ENCODE assay signal across 8 mouse cellular contexts in the genomic region with DNA sequence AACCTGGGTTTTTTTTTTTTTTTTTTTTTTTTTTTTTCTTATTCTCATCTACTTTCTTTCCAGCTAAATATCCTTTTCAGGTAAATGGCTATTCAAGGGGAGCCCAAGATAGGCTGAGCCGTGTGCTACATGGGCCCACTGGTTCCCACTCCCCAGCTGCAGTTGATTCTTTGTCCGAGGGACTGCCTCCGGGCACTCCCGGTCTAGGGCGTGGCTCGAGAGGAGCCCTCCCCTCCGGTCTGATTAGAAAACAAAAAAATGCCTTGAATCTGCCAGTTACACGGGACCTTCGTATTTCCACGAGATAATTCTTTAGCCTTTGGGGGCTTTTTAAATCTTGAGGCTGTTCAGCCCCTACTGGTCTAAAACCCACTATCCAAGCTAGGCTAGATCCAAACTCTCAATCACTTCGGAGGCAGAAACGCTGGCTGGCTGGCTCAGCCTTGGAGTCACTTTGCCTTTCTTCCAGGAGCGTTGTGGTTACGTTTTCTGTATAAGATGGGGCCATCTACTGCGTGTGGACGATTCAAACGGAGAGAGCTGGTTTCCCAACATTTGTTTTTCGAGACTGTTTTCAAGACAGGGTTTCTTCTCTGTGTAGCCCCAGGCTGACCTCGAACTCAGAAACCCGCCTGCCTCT. TPM values are rescaled to one million over a fixed set of nuclear protein-coding genes. Genes with fewer than 3 reads are reported as not detected.
DNase-seq lines count a peak whose midpoint lies in the region; ATAC-seq and TF ChIP-seq lines count a peak whose summit lies in the region.
"Had no signal": no experiment of that assay in that cellular context is flagged by ENCODE, and none has a peak within 500 bp of the region (broad histone marks: within the 10 kb centered on the region; RNA-seq: fewer than 3 reads in every experiment).

No protein-coding gene starts in this region.

- DNase-seq in kidney, postnatal 0 days (ENCODE audit: low spot score): no peak
- DNase-seq in kidney, adult 18-20 months: no peak
- no peak for DNase-seq in spleen, adult 18-20 months
- no peak for DNase-seq in gastrocnemius, adult 8-10 months (ENCODE audit: low spot score in 2 of 2)

- no peak for ATAC-seq in kidney, postnatal 0 days (replicated peaks; ENCODE audit: low FRiP score, low read depth)
- no peak for ATAC-seq in embryonic facial prominence, embryonic 15.5 days (ENCODE audit: insufficient number of reproducible peaks, low FRiP score, low TSS enrichment, low read depth)
- ATAC-seq in limb, embryonic 13.5 days (ENCODE audit: low FRiP score, low read depth): no peak
- ATAC-seq in neural tube, embryonic 15.5 days (ENCODE audit: low FRiP score): no peak

- no peaks in the 10 kb centered on the region for H3K4me1 ChIP-seq in kidney, postnatal 0 days (replicated peaks; ENCODE audit: insufficient read depth, low read length)
- no peaks in the 10 kb centered on the region for H3K4me1 ChIP-seq in embryonic facial prominence, embryonic 15.5 days
- H3K4me1 ChIP-seq in limb, embryonic 13.5 days: no peaks in the 10 kb centered on the region
- no peaks in the 10 kb centered on the region for H3K4me1 ChIP-seq in neural tube, embryonic 15.5 days

- 39% methylated on average over 20 of the region's 20 CpGs for WGBS in kidney, postnatal 0 days
- 42% methylated on average over 20 of the region's 20 CpGs for WGBS in embryonic facial prominence, embryonic 15.5 days
- WGBS in limb, embryonic 13.5 days: 34% methylated on average over 20 of the region's 20 CpGs
- WGBS in neural tube, embryonic 15.5 days: 48% methylated on average over 20 of the region's 20 CpGs

- no peaks in the 10 kb centered on the region for H3K36me3 ChIP-seq in kidney, postnatal 0 days (ENCODE audit: insufficient read depth, low read length)
- no peaks in the 10 kb centered on the region for H3K36me3 ChIP-seq in embryonic facial prominence, embryonic 15.5 days
- no peaks in the 10 kb centered on the region for H3K36me3 ChIP-seq in limb, embryonic 13.5 days
- H3K36me3 ChIP-seq in neural tube, embryonic 15.5 days: no peaks in the 10 kb centered on the region

- H3K4me2 ChIP-seq in kidney, postnatal 0 days (ENCODE audit: low read length): peak overlapping the region; percentile 39
- H3K4me2 ChIP-seq in embryonic facial prominence, embryonic 15.5 days (replicated peaks): peak overlapping the region; percentile 25
- H3K4me2 ChIP-seq in limb, embryonic 13.5 days (replicated peaks): peak overlapping the region; percentile 42
- peak overlapping the region; percentile 28 for H3K4me2 ChIP-seq in neural tube, embryonic 15.5 days

- H3K4me3 ChIP-seq in kidney, postnatal 0 days (replicated peaks; ENCODE audit: low read depth, low read length): no peak overlapping the region
- H3K4me3 ChIP-seq in embryonic facial prominence, embryonic 15.5 days (replicated peaks): 0 out of 2 replicates have a peak overlapping the region, but pooled peaks have one; percentile 12
- peak overlapping the region; percentile 19 for H3K4me3 ChIP-seq in limb, embryonic 13.5 days
- no peak overlapping the region; the same call in 1 of the 2 replicates for H3K4me3 ChIP-seq in neural tube, embryonic 15.5 days (replicated peaks)

- no peak for TF ChIP-seq CTCF in kidney, postnatal 0 days (IDR thresholded peaks at IDR 0.05; ENCODE audit: low read depth)

- H3K9ac ChIP-seq in kidney, postnatal 0 days (ENCODE audit: low read depth, low read length): no peak overlapping the region
- no peak overlapping the region for H3K9ac ChIP-seq in embryonic facial prominence, embryonic 15.5 days
- H3K9ac ChIP-seq in limb, embryonic 13.5 days: no peak overlapping the region
- H3K9ac ChIP-seq in neural tube, embryonic 15.5 days (replicated peaks): no peak overlapping the region

- no peaks in the 10 kb centered on the region for H3K27me3 ChIP-seq in kidney, postnatal 0 days (ENCODE audit: insufficient read depth, low read length)
- H3K27me3 ChIP-seq in embryonic facial prominence, embryonic 15.5 days: no peaks in the 10 kb centered on the region
- H3K27me3 ChIP-seq in limb, embryonic 13.5 days: peaks cover 19% of the 10 kb centered on the region
- no peaks in the 10 kb centered on the region for H3K27me3 ChIP-seq in neural tube, embryonic 15.5 days (replicated peaks)

- H3K9me3 ChIP-seq in kidney, postnatal 0 days (replicated peaks; ENCODE audit: low read length): no peaks in the 10 kb centered on the region
- H3K9me3 ChIP-seq in embryonic facial prominence, embryonic 15.5 days (replicated peaks): no peaks in the 10 kb centered on the region
- H3K9me3 ChIP-seq in limb, embryonic 13.5 days: no peaks in the 10 kb centered on the region; the same call in 1 of the 2 replicates
- no peaks in the 10 kb centered on the region for H3K9me3 ChIP-seq in neural tube, embryonic 15.5 days (replicated peaks)

- H3K27ac ChIP-seq in kidney, postnatal 0 days: no peak overlapping the region
- H3K27ac ChIP-seq in embryonic facial prominence, embryonic 15.5 days (replicated peaks): no peak overlapping the region
- no peak overlapping the region for H3K27ac ChIP-seq in limb, embryonic 13.5 days
- no peak overlapping the region for H3K27ac ChIP-seq in neural tube, embryonic 15.5 days (replicated peaks)

RNA-seq across cellular contexts. Expression of a gene that starts 1.4 kb away (rescaled TPM):
- not detected in 2 replicates for polyA plus RNA-seq in kidney, postnatal 0 days (2015; fragmentation: Nextera tagmentation; extraction: Ambion mirVana)
- polyA plus RNA-seq in embryonic facial prominence, embryonic 15.5 days (2015; fragmentation: Nextera tagmentation; extraction: Ambion mirVana): not detected in 2 replicates
- polyA plus RNA-seq in limb, embryonic 13.5 days (2015; fragmentation: Nextera tagmentation; extraction: Ambion mirVana): not detected in 2 replicates
- not detected in 2 replicates for polyA plus RNA-seq in neural tube, embryonic 15.5 days (2015; fragmentation: Nextera tagmentation; extraction: Ambion mirVana)
- not detected for total RNA-seq in gastrocnemius, adult 8-10 months (2022)
- polyA plus RNA-seq: neural tube, embryonic 11.5 days had no signal

RNA-seq across cellular contexts. Expression of a gene that starts 17.7 kb away (rescaled TPM):
- polyA plus RNA-seq in kidney, postnatal 0 days (2015; fragmentation: Nextera tagmentation; extraction: Ambion mirVana): not detected in 2 replicates
- polyA plus RNA-seq in embryonic facial prominence, embryonic 15.5 days (2015; fragmentation: Nextera tagmentation; extraction: Ambion mirVana): 0.15 and 0.28 TPM in 2 replicates
- polyA plus RNA-seq in limb, embryonic 13.5 days (2015; fragmentation: Nextera tagmentation; extraction: Ambion mirVana): 0.13 and 0.14 TPM in 2 replicates
- polyA plus RNA-seq in neural tube, embryonic 15.5 days (2015; fragmentation: Nextera tagmentation; extraction: Ambion mirVana): 0.09 TPM in 1 of 2 replicates, not detected in the other
- total RNA-seq in gastrocnemius, adult 8-10 months (2022): not detected

RNA-seq across cellular contexts. Expression of a gene that starts 25.3 kb away (rescaled TPM):
- 3.6 TPM in 2 replicates for polyA plus RNA-seq in kidney, postnatal 0 days (2015; fragmentation: Nextera tagmentation; extraction: Ambion mirVana)
- polyA plus RNA-seq in embryonic facial prominence, embryonic 15.5 days (2015; fragmentation: Nextera tagmentation; extraction: Ambion mirVana): 5.1 and 5.5 TPM in 2 replicates
- polyA plus RNA-seq in limb, embryonic 13.5 days (2015; fragmentation: Nextera tagmentation; extraction: Ambion mirVana): 2.4 and 3.7 TPM in 2 replicates
- 1.7 and 2.7 TPM in 2 replicates for polyA plus RNA-seq in neural tube, embryonic 15.5 days (2015; fragmentation: Nextera tagmentation; extraction: Ambion mirVana)
- 1 to 10 TPM in 3 of 4 experiments, under 1 TPM in 1; 0.53 to 1.8 (median 1.3) TPM for total RNA-seq in gastrocnemius, adult 8-10 months (2022)

Comparison
In these comparisons a context has a peak if more than half of its experiments do, and no peak if none do; other contexts are left out.
1. H3K4me3 ChIP-seq: peak in embryonic facial prominence, embryonic 15.5 days (single experiment) and limb, embryonic 13.5 days (single experiment); none in kidney, postnatal 0 days (single experiment) and neural tube, embryonic 15.5 days (single experiment).
2. Peak in every context shown above with its lines, with median percentiles within 50 percentile points of each other: H3K4me2 ChIP-seq.